Mouse (Mus musculus) heart, embryonic 16.5 days (tissue): ENCODE measurements around the gene Mcm5. TPM values are rescaled to one million over a fixed set of nuclear protein-coding genes. Genes with fewer than 3 reads are reported as not detected.

ENCODE experiments used
- ATAC-seq: fragments of 200-750 bp; cut with Nextera tagmentation; replicated peaks from 2 replicates; pipeline ENCODE4 v1.8.0; 2017; ENCODE audit warnings: moderate number of reproducible peaks; ENCODE audit not compliant: insufficient read depth, low FRiP score; ENCODE audit errors: extremely low read depth
- H3K27ac ChIP-seq: fragments of 300-500 bp; sonication (generic); 2 replicates; pipeline ENCODE4 v1.5.1; 2014; ENCODE audit warnings: mild to moderate bottlenecking, low read length, control low read depth, moderate library complexity
- H3K27me3 ChIP-seq: fragments of 300-500 bp; sonication (generic); 2 replicates; pipeline ENCODE4 v1.6.1; 2014; ENCODE audit warnings: low read length, mixed read lengths; ENCODE audit not compliant: control insufficient read depth, insufficient read depth
- H3K36me3 ChIP-seq: fragments of 300-500 bp; sonication (generic); 2 replicates; pipeline ENCODE4 v1.6.1; 2014; ENCODE audit not compliant: control insufficient read depth, insufficient read depth
- H3K4me1 ChIP-seq: fragments of 300-500 bp; sonication (generic); 2 replicates; pipeline ENCODE4 v1.6.1; 2014; ENCODE audit warnings: low read length, mixed read lengths; ENCODE audit not compliant: control insufficient read depth, insufficient read depth
- H3K4me2 ChIP-seq: fragments of 300-500 bp; sonication (generic); 2 replicates; pipeline ENCODE4 v1.6.1; 2014; ENCODE audit warnings: low read depth, mild to moderate bottlenecking, control low read depth, low read length
- H3K4me3 ChIP-seq: fragments of 300-500 bp; sonication (generic); 2 replicates; pipeline ENCODE4 v1.5.1; 2014; ENCODE audit warnings: mild to moderate bottlenecking, control low read depth, low read length
- H3K9ac ChIP-seq: fragments of 300-500 bp; sonication (generic); 2 replicates; pipeline ENCODE4 v1.6.1; 2014; ENCODE audit warnings: low read length, control low read depth
- H3K9me3 ChIP-seq: fragments of 300-500 bp; sonication (generic); replicated peaks from 2 replicates; pipeline ENCODE4 v1.6.1; 2016; ENCODE audit warnings: low read length; ENCODE audit not compliant: control insufficient read depth
- WGBS: fragments of 180-500 bp; shearing (Covaris S2); extraction: QIAGEN DNeasy Blood & Tissue Kit; methylation state at CpG from one replicate; pipeline ENCODE4 v1.1.7; 2014; 5-methylcytosine and 5-hydroxymethylcytosine counted together
- polyA plus RNA-seq: library from polyadenylated mRNA; unstranded; fragments of >200 nt; fragmentation: Nextera tagmentation; extraction: Ambion mirVana; gene quantifications from 2 replicates; pipeline ENCODE4 v1.2.1, GENCODE M21; 2015

Mcm5 gene
- polyA plus RNA-seq = 82.3 and 87.9 TPM in 2 replicates

DNA sequence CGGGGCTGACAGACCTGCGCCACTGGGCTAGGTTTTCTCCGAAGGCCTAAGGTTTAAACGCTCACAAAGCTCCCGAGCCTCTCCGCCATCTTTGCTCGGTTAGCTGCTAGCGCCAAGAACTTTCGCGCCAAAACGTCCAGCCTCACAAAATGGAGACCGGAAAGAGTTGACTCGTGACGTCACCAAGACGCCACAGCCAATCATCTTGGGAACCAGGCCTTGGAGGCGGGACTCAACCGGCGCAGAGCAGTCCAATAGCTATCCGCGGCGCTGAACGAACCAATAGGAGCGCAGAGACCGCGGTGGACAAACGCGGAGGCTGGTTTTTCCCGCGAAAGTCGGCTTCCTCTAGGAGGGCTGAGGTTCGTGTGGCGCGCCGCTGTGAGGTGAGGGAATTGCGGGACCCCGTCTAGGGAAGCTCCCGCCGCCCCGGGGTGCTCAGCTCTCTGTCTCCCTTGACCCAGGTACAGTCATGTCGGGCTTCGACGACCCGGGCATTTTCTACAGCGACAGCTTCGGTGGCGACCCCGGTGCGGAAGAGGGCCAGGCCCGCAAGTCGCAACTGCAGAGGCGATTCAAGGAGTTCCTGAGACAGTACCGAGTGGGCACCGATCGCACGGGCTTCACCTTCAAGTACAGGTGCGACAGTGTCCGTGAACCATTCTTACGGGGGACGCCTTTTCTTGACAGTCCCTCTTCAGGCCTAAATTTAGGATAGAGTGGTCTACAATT, at the start of gene Mcm5:
Gene Mcm5, plus strand, starts transcription at position 334 of the 732 bp plus-strand sequence.
- H3K4me3 ChIP-seq = peak within 1 kb of the TSS; percentile 78
- peak; percentile 98 for ATAC-seq
- under 1% methylated on average over 59 of the region's 59 CpGs for WGBS
- peak within 1 kb of the TSS; percentile 91 for H3K4me2 ChIP-seq
- H3K9me3 ChIP-seq = no peaks in the 10 kb centered on the region
- peak within 1 kb of the TSS; percentile 81 for H3K9ac ChIP-seq
- no peaks in the 10 kb centered on the region for H3K27me3 ChIP-seq
- peak within 1 kb of the TSS; percentile 84 for H3K27ac ChIP-seq
- peaks cover 17% of the 10 kb centered on the region for H3K4me1 ChIP-seq
- peaks cover 18% of the 10 kb centered on the region for H3K36me3 ChIP-seq

DNA sequence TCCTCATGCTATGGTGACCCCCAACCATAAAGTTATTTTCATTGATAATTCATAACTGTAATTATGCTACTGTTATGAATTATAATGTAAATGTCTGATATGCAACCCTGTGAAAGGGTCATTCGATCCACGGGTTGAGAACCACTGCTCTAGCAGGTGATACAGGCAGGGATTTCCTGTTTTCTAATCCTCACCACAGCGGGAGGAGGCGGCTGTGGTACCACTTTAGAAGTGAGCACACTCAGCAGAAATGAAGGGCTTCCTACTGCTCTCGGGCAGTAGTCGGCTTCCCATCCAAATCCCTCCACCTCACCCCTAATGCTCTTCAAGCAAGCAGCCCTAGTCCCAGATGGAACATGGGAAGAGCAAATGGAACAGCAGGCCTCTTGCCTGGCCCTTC, 49.3 kb upstream of the Mcm5 start:
- Histone ChIP-seq H3K4me2 (no peak overlapping the region), H3K9ac (no peak overlapping the region), H3K27ac (no peak overlapping the region), H3K27me3 (no peaks in the 10 kb centered on the region), H3K36me3 (peaks cover 16% of the 10 kb centered on the region), H3K9me3 (no peaks in the 10 kb centered on the region), H3K4me1 (peaks cover 12% of the 10 kb centered on the region), H3K4me3 (no peak overlapping the region)
- WGBS = 77% methylated on average over 6 of the region's 6 CpGs
- no peak for ATAC-seq

DNA sequence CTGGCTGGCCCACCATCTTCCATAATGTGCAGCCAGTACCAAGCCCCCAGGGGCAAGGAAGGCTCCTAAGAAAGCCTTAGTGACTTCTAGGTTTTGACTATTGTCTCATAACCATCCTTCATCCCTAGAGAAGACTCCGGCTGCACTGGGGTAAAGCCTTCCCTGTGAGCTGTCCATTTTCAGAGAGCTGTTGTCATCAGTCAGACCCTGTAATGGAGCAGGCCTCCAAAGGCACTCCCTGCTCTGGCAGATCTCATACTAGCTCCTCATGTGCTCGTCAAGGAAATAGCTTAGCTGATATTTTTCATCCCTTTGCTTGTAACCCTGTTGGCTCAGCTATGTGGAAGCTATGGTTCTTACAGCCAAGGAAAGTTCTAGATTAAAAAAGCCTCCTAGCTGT, 48.6 kb upstream of the Mcm5 start:
- H3K27ac ChIP-seq = no peak overlapping the region
- H3K9me3 ChIP-seq = no peaks in the 10 kb centered on the region
- H3K9ac ChIP-seq = no peak overlapping the region
- H3K36me3 ChIP-seq = peaks cover 19% of the 10 kb centered on the region
- H3K4me2 ChIP-seq = no peak overlapping the region
- H3K4me1 ChIP-seq = peaks cover 14% of the 10 kb centered on the region
- no peaks in the 10 kb centered on the region for H3K27me3 ChIP-seq
- no peak overlapping the region for H3K4me3 ChIP-seq
- ATAC-seq = no peak
- 64% methylated on average over 2 of the region's 2 CpGs for WGBS

DNA sequence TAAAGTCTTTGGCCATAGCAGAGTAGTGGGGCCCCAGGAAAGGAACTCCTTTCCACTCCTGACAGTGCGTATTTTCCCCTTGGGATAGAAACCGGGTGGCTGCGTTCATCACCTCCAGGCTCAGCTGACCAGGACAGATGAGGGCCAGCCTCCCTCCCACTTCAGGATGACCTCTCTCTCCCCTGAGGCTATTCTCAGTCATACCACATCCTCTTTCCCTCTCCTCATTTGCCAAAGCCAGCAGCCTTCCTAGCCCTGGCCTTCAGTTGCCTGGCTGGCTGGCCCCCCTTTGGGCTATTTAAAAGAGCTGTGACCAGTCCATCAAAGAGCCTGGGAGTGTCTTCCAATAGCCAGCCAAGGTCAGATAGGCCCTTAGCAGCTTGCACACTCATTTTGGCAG, 46.1 kb upstream of the Mcm5 start:
- H3K27me3 ChIP-seq = no peaks in the 10 kb centered on the region
- H3K4me3 ChIP-seq = no peak overlapping the region
- peaks cover 28% of the 10 kb centered on the region for H3K36me3 ChIP-seq
- H3K9ac ChIP-seq = no peak overlapping the region
- no peak for ATAC-seq
- peaks cover 14% of the 10 kb centered on the region for H3K4me1 ChIP-seq
- no peak overlapping the region for H3K4me2 ChIP-seq
- no peak overlapping the region for H3K27ac ChIP-seq
- WGBS = 60% methylated on average over 3 of the region's 3 CpGs
- no peaks in the 10 kb centered on the region for H3K9me3 ChIP-seq

DNA sequence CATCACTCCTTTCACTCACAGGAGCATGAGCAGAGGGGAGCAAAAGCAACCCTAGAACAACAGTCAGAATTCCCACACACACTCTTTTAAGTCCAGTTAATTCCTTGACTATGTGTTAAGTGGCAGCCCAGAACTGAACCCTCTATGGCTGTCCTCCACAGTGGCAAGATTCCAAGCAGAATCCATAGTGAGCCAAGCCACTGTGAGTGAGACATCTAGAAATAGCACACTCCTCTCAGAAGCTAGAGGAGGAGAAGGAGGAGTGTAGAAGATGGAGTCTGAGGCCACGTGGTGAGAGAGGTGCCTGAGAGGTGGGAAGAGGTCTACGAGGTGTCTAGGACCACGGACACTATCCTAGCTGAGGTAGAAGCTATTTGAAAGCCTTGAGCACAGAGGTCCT, 44.6 kb upstream of the Mcm5 start:
- H3K4me2 ChIP-seq = no peak overlapping the region
- peaks cover 14% of the 10 kb centered on the region for H3K4me1 ChIP-seq
- WGBS = 67% methylated on average over 3 of the region's 3 CpGs
- H3K36me3 ChIP-seq = peaks cover 23% of the 10 kb centered on the region
- H3K4me3 ChIP-seq = no peak overlapping the region
- H3K27me3 ChIP-seq = no peaks in the 10 kb centered on the region
- H3K27ac ChIP-seq = peak overlapping the region; percentile 64
- no peak overlapping the region for H3K9ac ChIP-seq
- no peaks in the 10 kb centered on the region for H3K9me3 ChIP-seq
- ATAC-seq = peak; percentile 79

DNA sequence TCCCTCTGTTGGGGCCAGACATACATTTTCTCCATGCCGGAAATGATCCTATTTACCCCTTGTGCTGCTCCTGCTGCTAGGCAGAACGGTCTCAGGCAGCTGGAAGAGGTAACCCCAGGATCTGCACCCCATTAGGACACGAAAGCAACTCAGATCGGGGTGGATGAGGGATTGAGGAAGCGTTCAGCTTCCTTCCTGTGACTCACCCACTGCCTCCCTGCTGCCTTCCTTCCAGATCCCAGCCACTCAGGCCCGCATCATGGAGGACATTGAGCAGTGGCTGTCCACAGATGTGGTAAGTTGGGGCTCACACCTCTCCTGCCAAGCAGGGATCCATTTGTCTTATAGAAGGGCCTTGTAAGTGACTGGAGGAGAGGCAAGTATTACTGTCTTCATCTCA, 42.1 kb upstream of the Mcm5 start:
- 64% methylated on average over 6 of the region's 6 CpGs for WGBS
- H3K4me1 ChIP-seq = peaks cover 16% of the 10 kb centered on the region
- H3K4me3 ChIP-seq = no peak overlapping the region
- no peak overlapping the region for H3K9ac ChIP-seq
- H3K9me3 ChIP-seq = no peaks in the 10 kb centered on the region
- H3K27ac ChIP-seq = no peak overlapping the region
- peaks cover 20% of the 10 kb centered on the region for H3K36me3 ChIP-seq
- no peak for ATAC-seq
- no peaks in the 10 kb centered on the region for H3K27me3 ChIP-seq
- H3K4me2 ChIP-seq = no peak overlapping the region

DNA sequence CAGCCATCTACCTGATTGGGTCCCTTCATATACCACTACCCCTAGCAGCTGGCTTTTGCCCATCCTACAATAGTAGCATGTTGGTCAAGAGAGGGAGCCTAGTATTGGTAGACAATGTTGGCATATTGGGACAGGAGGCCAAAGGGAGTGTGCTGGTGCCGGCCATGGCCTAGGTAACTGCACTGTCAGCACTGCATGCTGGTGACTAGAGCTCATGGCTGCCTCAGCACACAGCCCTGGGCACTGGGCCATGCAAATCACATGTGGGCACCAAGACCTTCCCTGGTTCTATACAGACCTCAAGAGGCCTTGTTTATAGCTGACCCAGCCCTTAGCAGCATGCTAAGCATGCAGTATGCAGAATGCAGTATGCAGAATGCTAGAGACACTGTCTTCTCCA, 39.1 kb upstream of the Mcm5 start:
- WGBS = 77% methylated on average over 1 of the region's 1 CpGs
- Histone ChIP-seq H3K27me3 (no peaks in the 10 kb centered on the region), H3K9ac (no peak overlapping the region), H3K36me3 (peaks cover 15% of the 10 kb centered on the region), H3K4me2 (no peak overlapping the region), H3K4me1 (0 out of 2 replicates have a peak, but pooled peaks cover 2% of the 10 kb centered on the region), H3K9me3 (no peaks in the 10 kb centered on the region), H3K27ac (no peak overlapping the region), H3K4me3 (no peak overlapping the region)
- no peak; the same call in 1 of the 2 replicates for ATAC-seq

DNA sequence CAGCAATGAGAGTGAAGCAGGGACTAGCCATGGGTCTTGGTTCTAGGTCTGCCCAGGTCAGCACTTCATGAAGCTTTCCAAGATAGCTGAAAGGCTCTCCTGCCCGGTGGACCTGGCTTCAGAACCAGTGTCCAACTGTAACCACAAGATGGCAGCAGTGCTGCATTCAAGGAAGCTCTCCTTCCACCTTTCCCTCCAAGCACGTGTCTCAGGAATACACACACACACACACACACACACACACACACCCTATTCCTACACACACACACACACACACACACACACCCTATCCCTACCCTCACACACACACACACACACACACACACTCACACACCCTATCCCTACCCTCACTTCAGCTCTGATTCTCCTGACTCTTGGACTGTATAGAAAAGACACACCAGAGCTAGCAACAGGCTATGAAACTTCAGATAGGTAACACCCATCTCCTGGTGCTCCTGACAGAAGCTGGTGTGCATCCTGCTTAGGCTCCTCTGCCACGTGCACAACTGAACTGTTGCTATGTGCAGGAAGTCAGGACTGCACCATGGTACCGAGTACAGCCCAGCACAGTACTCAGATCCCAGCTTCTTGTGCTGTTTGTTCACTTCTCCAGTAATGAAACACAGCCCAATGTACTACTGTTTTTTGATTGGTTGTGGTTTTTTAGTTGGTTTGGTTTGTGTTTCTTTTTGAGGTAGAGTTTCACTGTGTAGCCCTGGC, 37.6 kb upstream of the Mcm5 start:
- Histone ChIP-seq H3K27ac (no peak overlapping the region), H3K36me3 (peaks cover 8% of the 10 kb centered on the region), H3K9ac (peak overlapping the region; percentile 33; the same call in 1 of the 2 replicates), H3K9me3 (no peaks in the 10 kb centered on the region), H3K4me3 (no peak overlapping the region), H3K4me1 (0 out of 2 replicates have a peak, but pooled peaks cover 2% of the 10 kb centered on the region), H3K4me2 (no peak overlapping the region), H3K27me3 (no peaks in the 10 kb centered on the region)
- ATAC-seq = peak; percentile 56
- 23% methylated on average over 4 of the region's 4 CpGs for WGBS

DNA sequence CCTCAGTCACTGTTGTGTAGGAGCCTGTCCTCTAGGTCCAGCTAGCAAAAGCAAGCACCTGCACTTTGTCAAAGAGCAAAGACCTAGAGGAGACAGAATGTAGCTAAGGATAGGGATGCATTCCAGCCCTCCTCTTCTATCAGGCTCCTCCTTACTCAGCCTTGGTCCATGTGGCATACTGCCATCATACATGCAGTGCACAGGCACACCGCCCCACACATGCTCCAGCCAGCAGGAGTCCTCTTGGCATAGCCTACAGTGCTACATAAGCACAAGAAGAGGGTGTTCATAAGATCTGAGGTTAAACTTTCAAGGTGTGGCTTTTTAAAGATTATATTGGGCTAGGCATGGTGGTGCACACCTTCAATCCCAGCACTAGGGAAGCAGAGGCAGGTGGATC, 34.5 kb upstream of the Mcm5 start:
- no peak overlapping the region for H3K4me3 ChIP-seq
- H3K4me1 ChIP-seq = 0 out of 2 replicates have a peak, but pooled peaks cover 2% of the 10 kb centered on the region
- no peak overlapping the region for H3K4me2 ChIP-seq
- H3K36me3 ChIP-seq = no peaks in the 10 kb centered on the region
- H3K9ac ChIP-seq = no peak overlapping the region
- H3K9me3 ChIP-seq = no peaks in the 10 kb centered on the region
- no peak overlapping the region for H3K27ac ChIP-seq
- 69% methylated on average over 1 of the region's 1 CpGs for WGBS
- H3K27me3 ChIP-seq = no peaks in the 10 kb centered on the region
- no peak for ATAC-seq
